Mouse (Mus musculus): Measurements from ENCODE around the gene Gm12166. TPM values are rescaled to one million over a fixed set of nuclear protein-coding genes. Genes with fewer than 3 reads are reported as not detected.

Gm12166 gene
- polyA plus RNA-seq (2017; shearing (Covaris generic)), result 10 to 100 TPM; 14.3 to 43.4 TPM

GRCm38 (mm10) chr11:46052105-46052659 is at the start of gene Gm12166:
Gm12166 (minus strand) TSS chr11:46052321.
- peak; percentile 45 for ATAC-seq

- ATAC-seq, result no peak
Observed at GRCm38 (mm10) chr11:46097062-46097461, 44.9 kb upstream of the Gm12166 start.

GRCm38 (mm10) chr11:46096265-46096649 is 44.1 kb upstream of the Gm12166 start:
- ATAC-seq, result no peak

- ATAC-seq, result no peak
Observed at GRCm38 (mm10) chr11:46095477-46096264, 43.5 kb upstream of the Gm12166 start.

- ATAC-seq, result no peak
Observed at GRCm38 (mm10) chr11:46092121-46092520, 40.0 kb upstream of the Gm12166 start.

GRCm38 (mm10) chr11:46090951-46091667 is 39.0 kb upstream of the Gm12166 start:
- ATAC-seq, result peak; percentile 13

- ATAC-seq, result peak; percentile 42
Observed at GRCm38 (mm10) chr11:46090036-46090725, 38.1 kb upstream of the Gm12166 start.

- ATAC-seq, result no peak
Observed at GRCm38 (mm10) chr11:46089081-46089713, 37.1 kb upstream of the Gm12166 start.

- peak; percentile 55 for ATAC-seq
Observed at GRCm38 (mm10) chr11:46086446-46086845, 34.3 kb upstream of the Gm12166 start.

- no peak for ATAC-seq
Observed at GRCm38 (mm10) chr11:46085398-46086163, 33.5 kb upstream of the Gm12166 start.

- no peak for ATAC-seq
Observed at GRCm38 (mm10) chr11:46084568-46084967, 32.4 kb upstream of the Gm12166 start.

- peak; percentile 10 for ATAC-seq
Observed at GRCm38 (mm10) chr11:46083835-46084444, 31.8 kb upstream of the Gm12166 start.

GRCm38 (mm10) chr11:46083405-46083804 is 31.3 kb upstream of the Gm12166 start:
- ATAC-seq, result peak; percentile 42

GRCm38 (mm10) chr11:46081075-46081474 is 29.0 kb upstream of the Gm12166 start:
- no peak for ATAC-seq

GRCm38 (mm10) chr11:46077732-46078375 is 25.7 kb upstream of the Gm12166 start:
- ATAC-seq, result no peak

GRCm38 (mm10) chr11:46077304-46077703 is 25.2 kb upstream of the Gm12166 start:
- ATAC-seq, result no peak

- ATAC-seq, result no peak
Observed at GRCm38 (mm10) chr11:46076442-46077158, 24.5 kb upstream of the Gm12166 start.

GRCm38 (mm10) chr11:46075507-46075906 is 23.4 kb upstream of the Gm12166 start:
- ATAC-seq, result no peak

GRCm38 (mm10) chr11:46073850-46074688 is 21.9 kb upstream of the Gm12166 start:
- no peak for ATAC-seq

Data from CD4-positive, CD25-positive, alpha-beta regulatory T cell, adult 4 months (primary cell).